Mouse (Mus musculus) cerebellum, adult 2 months (tissue): ENCODE measurements around the gene Dock10.

Source experiments
- CTCF ChIP-seq: fragments of 200-500 bp; IDR thresholded peaks from 2 replicates; pipeline ENCODE4 v1.5.1; 2011; ENCODE audit warnings: low read depth, mild to moderate bottlenecking, control low read depth, low read length, moderate library complexity, borderline replicate concordance; ENCODE audit not compliant: insufficient read depth
- POLR2A ChIP-seq: fragments of 200-500 bp; IDR thresholded peaks from 2 replicates; pipeline ENCODE4 v1.6.1; 2011; ENCODE audit warnings: low read length, control low read depth, borderline replicate concordance; ENCODE audit not compliant: insufficient read depth

DNA sequence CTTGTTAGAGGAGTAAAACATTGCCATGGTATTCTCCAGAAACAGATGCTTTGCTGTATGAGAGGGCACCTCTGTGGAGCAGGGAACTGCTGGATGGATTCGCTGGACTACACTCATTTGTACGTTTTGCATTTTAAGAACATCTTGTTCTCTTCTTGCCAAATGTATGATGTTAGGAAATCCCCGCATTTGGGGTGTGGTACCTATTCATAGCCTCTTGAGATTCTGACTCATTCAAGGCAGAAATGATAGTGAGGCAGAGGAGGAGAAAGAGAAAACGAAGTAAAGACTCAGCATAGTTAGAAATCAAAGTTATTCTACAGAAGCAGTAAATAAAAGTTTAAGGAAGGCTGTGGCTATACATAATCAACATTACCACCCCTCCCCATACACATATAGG, 262.0 kb downstream of the Dock10 start:
- TF ChIP-seq POLR2A (no peak), CTCF (no peak)
